Mouse (Mus musculus): ENCODE data around the gene Chst5.

Gene Chst5

GRCm38 (mm10) chr8:111929648-111930344 is 19.5 kb upstream of the Chst5 start:
- DNase-seq, result no peak

- DNase-seq, result no peak
Observed at GRCm38 (mm10) chr8:111924976-111925375, 14.7 kb upstream of the Chst5 start.

- DNase-seq, result peak; percentile 84 to 87
Observed at GRCm38 (mm10) chr8:111923383-111923804, 13.1 kb upstream of the Chst5 start.

GRCm38 (mm10) chr8:111920971-111921370 is 10.7 kb upstream of the Chst5 start:
- no peak for DNase-seq

GRCm38 (mm10) chr8:111919663-111920062 is 9.4 kb upstream of the Chst5 start:
- DNase-seq, result no peak

- DNase-seq, result peak in 1 of 2 experiments; percentile 17
Observed at GRCm38 (mm10) chr8:111912860-111913432, 2.7 kb upstream of the Chst5 start.

GRCm38 (mm10) chr8:111911572-111911971 is 1.3 kb upstream of the Chst5 start:
- DNase-seq, result no peak

- no peak for DNase-seq
Observed at GRCm38 (mm10) chr8:111905500-111906121, 4.6 kb downstream of the Chst5 start.

GRCm38 (mm10) chr8:111902080-111902479 is 8.2 kb downstream of the Chst5 start:
- no peak for DNase-seq

- no peak for DNase-seq
Observed at GRCm38 (mm10) chr8:111898586-111898985, 11.7 kb downstream of the Chst5 start.

- no peak for DNase-seq
Observed at GRCm38 (mm10) chr8:111894955-111895354, 15.3 kb downstream of the Chst5 start.

- no peak for DNase-seq
Observed at GRCm38 (mm10) chr8:111892615-111893014, 17.6 kb downstream of the Chst5 start.

- no peak for DNase-seq
Observed at GRCm38 (mm10) chr8:111891983-111892382, 18.3 kb downstream of the Chst5 start.

GRCm38 (mm10) chr8:111890911-111891303 is 19.3 kb downstream of the Chst5 start:
- DNase-seq, result no peak

- peak; percentile 56 to 61 for DNase-seq
Observed at GRCm38 (mm10) chr8:111889931-111890910, 20.0 kb downstream of the Chst5 start.

GRCm38 (mm10) chr8:111888091-111888650 is 22.1 kb downstream of the Chst5 start:
- DNase-seq, result no peak

GRCm38 (mm10) chr8:111887479-111887878 is 22.8 kb downstream of the Chst5 start:
- no peak for DNase-seq

GRCm38 (mm10) chr8:111883615-111884014 is 26.6 kb downstream of the Chst5 start:
- no peak for DNase-seq

GRCm38 (mm10) chr8:111881591-111881990 is 28.7 kb downstream of the Chst5 start:
- DNase-seq, result peak; percentile 67 to 74

GRCm38 (mm10) chr8:111877711-111878110 is 32.5 kb downstream of the Chst5 start:
- DNase-seq, result peak in 1 of 2 experiments; percentile 13

- DNase-seq, result peak; percentile 98 to 100
Observed at GRCm38 (mm10) chr8:111876355-111876948, 33.8 kb downstream of the Chst5 start, which contains the start of gene Tmem170. Tmem170 (minus strand) TSS chr8:111876750.

GRCm38 (mm10) chr8:111875758-111876157 is 34.5 kb downstream of the Chst5 start:
- peak; percentile 27 to 36 for DNase-seq
